Mouse (Mus musculus) left cerebral cortex, postnatal 25 days (tissue): ENCODE results near the gene Gm20721. TPM values are rescaled to one million over a fixed set of nuclear protein-coding genes. Genes with fewer than 3 reads are reported as not detected.

Experiments
- total RNA-seq, 2 experiments: library from RNA; stranded (reverse); gene quantifications; 2 replicates each; pipeline ENCODE4 v1.2.3; 2021

Gm20721 gene
- total RNA-seq, 2 experiments from 2014 or later = 2.2 to 3.0 TPM

Other genes starting within 250 kb of the Gm20721 start
- gene Npepl1, start 236.4 kb downstream of the Gm20721 start, total RNA-seq = 10 to 100 TPM in 1 of 2 experiments, 1 to 10 TPM in 1; 9.9 to 10.8 TPM
- 1,000 to 10,000 TPM; 1,712 to 1,744 TPM for gene Gnas, start 62.4 kb downstream of the Gm20721 start, total RNA-seq
- 10 to 100 TPM; 45.0 to 46.0 TPM for gene Nelfcd, start 69.1 kb upstream of the Gm20721 start, total RNA-seq
- gene Ctsz, start 92.3 kb upstream of the Gm20721 start, total RNA-seq = 10 to 100 TPM; 27.4 to 31.6 TPM
- not detected for gene Tubb1, start 104.0 kb upstream of the Gm20721 start, total RNA-seq
- 100 to 1,000 TPM; 323 to 342 TPM for gene Atp5e, start 117.4 kb upstream of the Gm20721 start, total RNA-seq
- gene Prelid3b, start 126.4 kb upstream of the Gm20721 start, total RNA-seq = 10 to 100 TPM; 44.1 to 44.4 TPM